Mouse (Mus musculus) MEL (cell line): ENCODE results near the gene Olfr954. TPM values are rescaled to one million over a fixed set of nuclear protein-coding genes. Genes with fewer than 3 reads are reported as not detected.

Experiments used
- DNase-seq: peaks from one replicate; pipeline ENCODE4 v3.0.0; 2011; ENCODE audit warnings: low read depth, low spot score
- H3K27ac ChIP-seq: 2 replicates; pipeline ENCODE4 v1.5.1; 2012; ENCODE audit warnings: low read depth, mild to moderate bottlenecking, control low read depth, low read length, moderate library complexity; ENCODE audit not compliant: control insufficient read depth
- H3K27me3 ChIP-seq, 2 experiments: fragments of 150-350 bp in 1 of 2; sonication (generic) in 1 of 2; 2 replicates each; pipeline ENCODE4 v1.6.1; 2012; ENCODE audit warnings: low read length in 2 of 2, mild to moderate bottlenecking in 2 of 2, improper control_type of control experiment in 1 of 2, moderate library complexity in 1 of 2; ENCODE audit not compliant: insufficient read depth in 2 of 2, control insufficient read depth in 1 of 2
- H3K36me3 ChIP-seq, 2 experiments: 2 replicates each; pipeline ENCODE4 v1.6.1; 2012 to 2014; ENCODE audit warnings: low read length in 2 of 2, improper control_type of control experiment in 1 of 2, inconsistent platforms in 1 of 2, mild to moderate bottlenecking in 1 of 2; ENCODE audit not compliant: insufficient read depth in 2 of 2, control insufficient read depth in 1 of 2
- H3K4me1 ChIP-seq, 2 experiments: fragments of 150-350 bp in 1 of 2; sonication (generic) in 1 of 2; 2 replicates each; pipeline ENCODE4 v1.6.1; 2012; ENCODE audit warnings: low read length in 2 of 2, improper control_type of control experiment in 1 of 2, mild to moderate bottlenecking in 1 of 2; ENCODE audit not compliant: insufficient read depth in 2 of 2, control insufficient read depth in 1 of 2
- H3K4me3 ChIP-seq, 2 experiments: fragments of 150-350 bp in 1 of 2; sonication (generic) in 1 of 2; 2 replicates each; pipeline ENCODE4 v1.5.1; 2012; ENCODE audit warnings: low read depth in 2 of 2, low read length in 2 of 2, mild to moderate bottlenecking in 2 of 2, moderate library complexity in 2 of 2, control low read depth in 1 of 2, improper control_type of control experiment in 1 of 2; ENCODE audit not compliant: control insufficient read depth in 1 of 2, insufficient read depth in 1 of 2
- H3K79me2 ChIP-seq: 2 replicates; pipeline ENCODE4 v1.6.1; 2012; ENCODE audit warnings: mild to moderate bottlenecking, low read length, moderate library complexity; ENCODE audit not compliant: control insufficient read depth, poor library complexity, insufficient read depth
- H3K9ac ChIP-seq: 2 replicates; pipeline ENCODE4 v1.6.1; 2012; ENCODE audit warnings: low read depth, mild to moderate bottlenecking, control low read depth, low read length, moderate library complexity; ENCODE audit not compliant: control insufficient read depth, poor library complexity, severe bottlenecking
- H3K9me3 ChIP-seq: fragments of 150-350 bp; sonication (generic); replicated peaks from 2 replicates; pipeline ENCODE4 v1.6.1; 2012; ENCODE audit warnings: mild to moderate bottlenecking, low read length, improper control_type of control experiment, moderate library complexity; ENCODE audit not compliant: insufficient read depth
- CHD1 ChIP-seq: IDR thresholded peaks from 2 replicates; pipeline ENCODE4 v1.6.1; 2012; ENCODE audit warnings: low read depth, mild to moderate bottlenecking, inconsistent platforms, low read length, improper control_type of control experiment
- ETS1 ChIP-seq: IDR thresholded peaks from 2 replicates; pipeline ENCODE4 v1.6.1; 2012; ENCODE audit warnings: low read depth, mild to moderate bottlenecking, inconsistent platforms, low read length, improper control_type of control experiment, moderate library complexity
- HCFC1 ChIP-seq: IDR thresholded peaks from 2 replicates; pipeline ENCODE4 v1.6.1; 2012; ENCODE audit warnings: low read depth, mild to moderate bottlenecking, inconsistent platforms, low read length, improper control_type of control experiment, moderate library complexity
- MAFK ChIP-seq: IDR thresholded peaks from 2 replicates; pipeline ENCODE4 v1.6.1; 2011; ENCODE audit warnings: low read depth, mild to moderate bottlenecking, low read length, improper control_type of control experiment, borderline replicate concordance
- MEF2A ChIP-seq: IDR thresholded peaks from 2 replicates; pipeline ENCODE4 v1.6.1; 2014; ENCODE audit warnings: low read depth, mild to moderate bottlenecking, inconsistent platforms, low read length, improper control_type of control experiment; ENCODE audit not compliant: poor library complexity, insufficient replicate concordance, severe bottlenecking; ENCODE audit errors: extremely low read depth
- MYB ChIP-seq: IDR thresholded peaks from 2 replicates; pipeline ENCODE4 v1.6.1; 2011; ENCODE audit warnings: mild to moderate bottlenecking, low read depth, low read length, improper control_type of control experiment
- NELFE ChIP-seq: IDR thresholded peaks from 2 replicates; pipeline ENCODE4 v1.6.1; 2011; ENCODE audit warnings: low read depth, low read length, improper control_type of control experiment
- NRF1 ChIP-seq: IDR thresholded peaks from 2 replicates; pipeline ENCODE4 v1.6.1; 2014; ENCODE audit warnings: low read depth, mild to moderate bottlenecking, inconsistent platforms, low read length, improper control_type of control experiment, moderate library complexity; ENCODE audit not compliant: poor library complexity, insufficient read depth, severe bottlenecking
- POLR2A ChIP-seq, 2 experiments: IDR thresholded peaks; 2 replicates each; pipeline ENCODE4 v1.6.1; 2011 to 2012; ENCODE audit warnings: low read length in 2 of 2, mild to moderate bottlenecking in 2 of 2, control low read depth in 1 of 2, improper control_type of control experiment in 1 of 2, low read depth in 1 of 2, moderate library complexity in 1 of 2; ENCODE audit not compliant: control insufficient read depth in 1 of 2, insufficient read depth in 1 of 2, poor library complexity in 1 of 2
- POLR2AphosphoS2 ChIP-seq: IDR thresholded peaks from 2 replicates; pipeline ENCODE4 v1.6.1; 2011; ENCODE audit warnings: low read length, improper control_type of control experiment
- POLR2AphosphoS5 ChIP-seq: IDR thresholded peaks from 2 replicates; pipeline ENCODE4 v1.6.1; 2012; ENCODE audit warnings: low read depth, borderline replicate concordance, mild to moderate bottlenecking, inconsistent platforms, low read length, moderate library complexity, mixed read lengths
- RAD21 ChIP-seq: IDR thresholded peaks from 2 replicates; pipeline ENCODE4 v1.6.1; 2011; ENCODE audit warnings: mild to moderate bottlenecking, low read depth, low read length, improper control_type of control experiment
- SMC3 ChIP-seq: IDR thresholded peaks from 2 replicates; pipeline ENCODE4 v1.6.1; 2011; ENCODE audit warnings: low read depth, low read length, improper control_type of control experiment
- TCF12 ChIP-seq: IDR thresholded peaks from 2 replicates; pipeline ENCODE4 v1.6.1; 2014; ENCODE audit warnings: low read depth, mild to moderate bottlenecking, inconsistent platforms, low read length, improper control_type of control experiment, moderate library complexity
- ZKSCAN1 ChIP-seq: IDR thresholded peaks from 2 replicates; pipeline ENCODE4 v1.6.1; 2012; ENCODE audit warnings: low read depth, mild to moderate bottlenecking, inconsistent platforms, low read length, improper control_type of control experiment, moderate library complexity
- ZNF384 ChIP-seq: IDR thresholded peaks from 2 replicates; pipeline ENCODE4 v1.6.1; 2012; ENCODE audit warnings: low read depth, mild to moderate bottlenecking, inconsistent platforms, low read length, improper control_type of control experiment
- polyA plus RNA-seq, 2 experiments: library from polyadenylated mRNA; stranded (reverse) in 1 of 2; unstranded in 1 of 2; fragments of >175 nt in 1 of 2; fragments of >200 nt in 1 of 2; gene quantifications; 2 replicates each; pipeline versions ENCODE4 v1.2.1 to v1.2.4; 2012; ENCODE audit warnings: low replicate concordance in 2 of 2, low read depth in 1 of 2; ENCODE audit not compliant: insufficient read length in 2 of 2, insufficient read depth in 1 of 2, missing spikeins in 1 of 2
- total RNA-seq: library from RNA; depleted of rRNA; stranded (reverse); fragments of 300-350 nt; gene quantifications from 2 replicates; pipeline ENCODE4 v1.2.3, GENCODE M21; 2012; rRNA removed

Gene Olfr954
- total RNA-seq (not detected in 2 replicates), polyA plus RNA-seq (not detected)

GRCm38 (mm10) chr9:39456401-39456800 lies at the start of gene Olfr954:
Gene Olfr954 (plus strand): TSS chr9:39456701.
- no peak within 1 kb of the TSS for H3K27ac ChIP-seq
- no peak for DNase-seq

GRCm38 (mm10) chr9:39427048-39427447 lies 29.5 kb upstream of the Olfr954 start, which contains the start of gene Olfr952:
Gene Olfr952 (minus strand): TSS chr9:39427148.
- H3K36me3 ChIP-seq: no peaks in the 10 kb centered on the region
- TF ChIP-seq POLR2A (IDR thresholded peaks at IDR 0.05; ENCODE audit: control insufficient read depth in 1 of 2, insufficient read depth in 1 of 2, low read depth in 1 of 2, low read length in 2 of 2, poor library complexity in 1 of 2): no peak
- TF ChIP-seq NELFE: no peak
- TF ChIP-seq POLR2AphosphoS2: no peak
- TF ChIP-seq ZKSCAN1: no peak
- TF ChIP-seq POLR2AphosphoS5: no peak
- TF ChIP-seq NRF1: no peak
- TF ChIP-seq TCF12: no peak
- no peak for TF ChIP-seq CHD1
- TF ChIP-seq MEF2A: no peak
- H3K4me3 ChIP-seq: no peak within 1 kb of the TSS

More at GRCm38 (mm10) chr9:39456401-39456800, at the start of gene Olfr954:
- no peak for TF ChIP-seq CHD1
- TF ChIP-seq RAD21: no peak
- TF ChIP-seq ETS1: no peak
- no peak for TF ChIP-seq SMC3
- TF ChIP-seq MAFK: no peak
- no peak for TF ChIP-seq HCFC1
- TF ChIP-seq POLR2AphosphoS5: no peak
- Histone ChIP-seq H3K27me3 (no peaks in the 10 kb centered on the region), H3K4me1 (no peaks in the 10 kb centered on the region), H3K79me2 (no peaks in the 10 kb centered on the region), H3K4me3 (no peak within 1 kb of the TSS), H3K9ac (no peak within 1 kb of the TSS), H3K9me3 (no peaks in the 10 kb centered on the region), H3K36me3 (no peaks in the 10 kb centered on the region)

DNA sequence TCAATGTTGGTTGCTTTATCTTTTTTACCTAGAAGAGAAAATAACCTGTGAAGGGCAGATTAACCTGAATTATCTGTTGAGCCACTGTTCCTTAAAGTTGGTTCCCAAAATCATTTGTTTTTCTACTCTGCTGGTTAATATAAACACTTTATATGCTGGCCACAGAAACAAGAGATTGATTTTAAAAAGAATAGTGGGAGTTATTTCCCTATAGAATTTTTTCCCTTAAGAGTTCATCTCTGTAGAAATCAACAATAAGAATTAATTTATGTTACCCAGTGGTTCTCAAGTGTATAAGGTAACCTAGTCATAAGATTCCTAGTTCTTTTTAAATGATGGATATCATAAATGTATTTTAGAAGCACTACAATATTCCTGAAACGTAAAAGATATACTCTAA lies 15.3 kb downstream of the Olfr954 start, which contains the start of gene Olfr955:
Olfr955 (minus strand) TSS at position 101 of the 400 bp plus-strand sequence.
- no peaks in the 10 kb centered on the region for H3K9me3 ChIP-seq
- H3K27ac ChIP-seq: no peak within 1 kb of the TSS
- H3K27me3 ChIP-seq: no peaks in the 10 kb centered on the region
- DNase-seq: no peak
- H3K9ac ChIP-seq: no peak within 1 kb of the TSS
- no peaks in the 10 kb centered on the region for H3K79me2 ChIP-seq
- no peak for TF ChIP-seq MYB
- TF ChIP-seq ZNF384: no peak
- TF ChIP-seq, all 39 proteins: peak for 0
- Histone ChIP-seq H3K36me3 (no peaks in the 10 kb centered on the region), H3K4me1 (no peaks in the 10 kb centered on the region), H3K4me3 (no peak within 1 kb of the TSS)

More at GRCm38 (mm10) chr9:39427048-39427447, 29.5 kb upstream of the Olfr954 start, which contains the start of gene Olfr952:
- Histone ChIP-seq H3K27ac (no peak within 1 kb of the TSS), H3K27me3 (no peaks in the 10 kb centered on the region), H3K79me2 (no peaks in the 10 kb centered on the region), H3K9ac (no peak within 1 kb of the TSS), H3K4me1 (no peaks in the 10 kb centered on the region), H3K9me3 (no peaks in the 10 kb centered on the region)
- DNase-seq: no peak
